Mouse (Mus musculus) embryonic fibroblast, embryonic 13.5 days (primary cell): ENCODE results near the gene Brix1.

ENCODE experiments used
- CTCF ChIP-seq: IDR thresholded peaks from 2 replicates; pipeline ENCODE4 v1.5.1; 2011; ENCODE audit warnings: mild to moderate bottlenecking, control low read depth, low read length, moderate library complexity, borderline replicate concordance; ENCODE audit not compliant: insufficient read depth
- POLR2A ChIP-seq: IDR thresholded peaks from 2 replicates; pipeline ENCODE4 v1.6.1; 2011; ENCODE audit warnings: low read depth, mild to moderate bottlenecking, control low read depth, low read length, moderate library complexity

- TF ChIP-seq CTCF (no peak), POLR2A (no peak)
These were observed 44.3 kb downstream of the Brix1 start for GRCm38 (mm10) chr15:10441493-10441892.
